Mouse (Mus musculus): ENCODE results near the gene Golim4. TPM values are rescaled to one million over a fixed set of nuclear protein-coding genes. Genes with fewer than 3 reads are reported as not detected.

Gene Golim4
- polyA plus RNA-seq (2015; fragmentation: Illumina TruSeq; extraction: RNeasy Lipid Tissue Mini Kit (QIAGEN cat#74804); ENCODE audit: low read depth, low replicate concordance) = 14.2 TPM

GRCm38 (mm10) chr3:75956551-75957302, at the start of gene Golim4:
Golim4 (minus strand) TSS chr3:75956949.

Other genes starting within 250 kb of the Golim4 start
- gene Gm29133, start 208.8 kb downstream of the Golim4 start, polyA plus RNA-seq (2015; fragmentation: Illumina TruSeq; extraction: RNeasy Lipid Tissue Mini Kit (QIAGEN cat#74804); ENCODE audit: low read depth, low replicate concordance) = not detected
- gene Fstl5, start 117.3 kb upstream of the Golim4 start, polyA plus RNA-seq (2015; fragmentation: Illumina TruSeq; extraction: RNeasy Lipid Tissue Mini Kit (QIAGEN cat#74804); ENCODE audit: low read depth, low replicate concordance) = 12.5 TPM

All from brain, adult 10 weeks (tissue).